Mouse (Mus musculus): ENCODE data around the gene Eif4e3. TPM values are rescaled to one million over a fixed set of nuclear protein-coding genes. Genes with fewer than 3 reads are reported as not detected.

The Eif4e3 gene
- polyA plus RNA-seq, 1 experiment, result 1.9 TPM

- H3K4me1 ChIP-seq (ENCODE audit: control insufficient read depth, insufficient read depth, low read length), result no peaks in the 10 kb centered on the region
These were observed 34.2 kb downstream of the Eif4e3 start for GRCm38 (mm10) chr6:99632121-99632980.

GRCm38 (mm10) chr6:99631637-99632036 is 34.9 kb downstream of the Eif4e3 start:
- Histone ChIP-seq H3K4me3 (ENCODE audit: control insufficient read depth, low read depth, low read length) (no peak overlapping the region), H3K27me3 (ENCODE audit: control insufficient read depth, insufficient read depth, low read length) (no peaks in the 10 kb centered on the region), H3K27ac (ENCODE audit: control insufficient read depth, insufficient read depth, low read depth, low read length) (no peak overlapping the region), H3K4me1 (ENCODE audit: control insufficient read depth, insufficient read depth, low read length) (no peaks in the 10 kb centered on the region), H3K36me3 (ENCODE audit: control insufficient read depth, insufficient read depth, low read length) (no peaks in the 10 kb centered on the region)
- no peak for TF ChIP-seq POLR2A (IDR thresholded peaks at IDR 0.05; ENCODE audit: control insufficient read depth, low read depth, low read length)
- TF ChIP-seq CTCF (IDR thresholded peaks at IDR 0.05; ENCODE audit: control insufficient read depth, insufficient read depth, insufficient replicate concordance, low read depth, low read length), result no peak

More at GRCm38 (mm10) chr6:99632121-99632980, 34.2 kb downstream of the Eif4e3 start:
- Histone ChIP-seq H3K36me3 (ENCODE audit: control insufficient read depth, insufficient read depth, low read length) (no peaks in the 10 kb centered on the region), H3K4me3 (ENCODE audit: control insufficient read depth, low read depth, low read length) (no peak overlapping the region), H3K27ac (ENCODE audit: control insufficient read depth, insufficient read depth, low read depth, low read length) (no peak overlapping the region), H3K27me3 (ENCODE audit: control insufficient read depth, insufficient read depth, low read length) (no peaks in the 10 kb centered on the region)
- TF ChIP-seq POLR2A (IDR thresholded peaks at IDR 0.05; ENCODE audit: control insufficient read depth, low read depth, low read length), result no peak
- TF ChIP-seq CTCF (IDR thresholded peaks at IDR 0.05; ENCODE audit: control insufficient read depth, insufficient read depth, insufficient replicate concordance, low read depth, low read length), result no peak

- no peak for TF ChIP-seq CTCF (IDR thresholded peaks at IDR 0.05; ENCODE audit: control insufficient read depth, insufficient read depth, insufficient replicate concordance, low read depth, low read length)
- no peak for TF ChIP-seq POLR2A (IDR thresholded peaks at IDR 0.05; ENCODE audit: control insufficient read depth, low read depth, low read length)
- Histone ChIP-seq H3K4me3 (ENCODE audit: control insufficient read depth, low read depth, low read length) (no peak overlapping the region), H3K4me1 (ENCODE audit: control insufficient read depth, insufficient read depth, low read length) (no peaks in the 10 kb centered on the region), H3K27ac (ENCODE audit: control insufficient read depth, insufficient read depth, low read depth, low read length) (no peak overlapping the region), H3K27me3 (ENCODE audit: control insufficient read depth, insufficient read depth, low read length) (no peaks in the 10 kb centered on the region), H3K36me3 (ENCODE audit: control insufficient read depth, insufficient read depth, low read length) (no peaks in the 10 kb centered on the region)
These were observed 36.7 kb downstream of the Eif4e3 start for GRCm38 (mm10) chr6:99629726-99630458.

GRCm38 (mm10) chr6:99626347-99626746 is 40.2 kb downstream of the Eif4e3 start:
- Histone ChIP-seq H3K36me3 (ENCODE audit: control insufficient read depth, insufficient read depth, low read length) (no peaks in the 10 kb centered on the region), H3K4me1 (ENCODE audit: control insufficient read depth, insufficient read depth, low read length) (no peaks in the 10 kb centered on the region), H3K4me3 (ENCODE audit: control insufficient read depth, low read depth, low read length) (no peak overlapping the region), H3K27me3 (ENCODE audit: control insufficient read depth, insufficient read depth, low read length) (no peaks in the 10 kb centered on the region), H3K27ac (ENCODE audit: control insufficient read depth, insufficient read depth, low read depth, low read length) (no peak overlapping the region)
- TF ChIP-seq CTCF (IDR thresholded peaks at IDR 0.05; ENCODE audit: control insufficient read depth, insufficient read depth, insufficient replicate concordance, low read depth, low read length), result no peak
- no peak for TF ChIP-seq POLR2A (IDR thresholded peaks at IDR 0.05; ENCODE audit: control insufficient read depth, low read depth, low read length)

GRCm38 (mm10) chr6:99625803-99626202 is 40.8 kb downstream of the Eif4e3 start:
- Histone ChIP-seq H3K27ac (ENCODE audit: control insufficient read depth, insufficient read depth, low read depth, low read length) (no peak overlapping the region), H3K36me3 (ENCODE audit: control insufficient read depth, insufficient read depth, low read length) (no peaks in the 10 kb centered on the region), H3K4me3 (ENCODE audit: control insufficient read depth, low read depth, low read length) (no peak overlapping the region), H3K27me3 (ENCODE audit: control insufficient read depth, insufficient read depth, low read length) (no peaks in the 10 kb centered on the region), H3K4me1 (ENCODE audit: control insufficient read depth, insufficient read depth, low read length) (no peaks in the 10 kb centered on the region)
- no peak for TF ChIP-seq POLR2A (IDR thresholded peaks at IDR 0.05; ENCODE audit: control insufficient read depth, low read depth, low read length)
- TF ChIP-seq CTCF (IDR thresholded peaks at IDR 0.05; ENCODE audit: control insufficient read depth, insufficient read depth, insufficient replicate concordance, low read depth, low read length), result no peak

GRCm38 (mm10) chr6:99625306-99625705 is 41.3 kb downstream of the Eif4e3 start:
- Histone ChIP-seq H3K27ac (ENCODE audit: control insufficient read depth, insufficient read depth, low read depth, low read length) (no peak overlapping the region), H3K27me3 (ENCODE audit: control insufficient read depth, insufficient read depth, low read length) (no peaks in the 10 kb centered on the region)

GRCm38 (mm10) chr6:99624542-99624941 is 42.0 kb downstream of the Eif4e3 start:
- Histone ChIP-seq H3K36me3 (ENCODE audit: control insufficient read depth, insufficient read depth, low read length) (no peaks in the 10 kb centered on the region), H3K4me1 (ENCODE audit: control insufficient read depth, insufficient read depth, low read length) (no peaks in the 10 kb centered on the region), H3K4me3 (ENCODE audit: control insufficient read depth, low read depth, low read length) (no peak overlapping the region), H3K27ac (ENCODE audit: control insufficient read depth, insufficient read depth, low read depth, low read length) (no peak overlapping the region), H3K27me3 (ENCODE audit: control insufficient read depth, insufficient read depth, low read length) (no peaks in the 10 kb centered on the region)
- TF ChIP-seq CTCF (IDR thresholded peaks at IDR 0.05; ENCODE audit: control insufficient read depth, insufficient read depth, insufficient replicate concordance, low read depth, low read length), result no peak
- TF ChIP-seq POLR2A (IDR thresholded peaks at IDR 0.05; ENCODE audit: control insufficient read depth, low read depth, low read length), result no peak

More at GRCm38 (mm10) chr6:99625306-99625705, 41.3 kb downstream of the Eif4e3 start:
- H3K4me3 ChIP-seq (ENCODE audit: control insufficient read depth, low read depth, low read length), result no peak overlapping the region
- H3K4me1 ChIP-seq (ENCODE audit: control insufficient read depth, insufficient read depth, low read length), result no peaks in the 10 kb centered on the region
- H3K36me3 ChIP-seq (ENCODE audit: control insufficient read depth, insufficient read depth, low read length), result no peaks in the 10 kb centered on the region
- TF ChIP-seq CTCF (IDR thresholded peaks at IDR 0.05; ENCODE audit: control insufficient read depth, insufficient read depth, insufficient replicate concordance, low read depth, low read length) (no peak), POLR2A (IDR thresholded peaks at IDR 0.05; ENCODE audit: control insufficient read depth, low read depth, low read length) (no peak)

Measured in testis, adult 2 months (tissue).